Mouse (Mus musculus) midbrain, postnatal 0 days (tissue): ENCODE results near the gene Svs5. TPM values are rescaled to one million over a fixed set of nuclear protein-coding genes. Genes with fewer than 3 reads are reported as not detected.

Experiments used
- ATAC-seq: fragments of 200-750 bp; cut with Nextera tagmentation; 2 replicates; pipeline ENCODE4 v1.8.0; 2017; ENCODE audit warnings: moderate number of reproducible peaks, mild to moderate bottlenecking, moderate TSS enrichment, moderate library complexity; ENCODE audit not compliant: low FRiP score
- DNase-seq: peaks from one replicate; pipeline ENCODE4 v3.0.0-alpha.2; 2015; ENCODE audit warnings: low spot score
- H3K27ac ChIP-seq: fragments of 300-500 bp; sonication (generic); 2 replicates; pipeline ENCODE4 v1.5.1; 2014; ENCODE audit warnings: low read depth, mild to moderate bottlenecking, low read length, mixed read lengths
- H3K27me3 ChIP-seq: fragments of 300-500 bp; sonication (generic); 2 replicates; pipeline ENCODE4 v1.6.1; 2014; ENCODE audit warnings: low read length, control low read depth, mixed read lengths; ENCODE audit not compliant: insufficient read depth
- H3K36me3 ChIP-seq: fragments of 300-500 bp; sonication (generic); 2 replicates; pipeline ENCODE4 v1.6.1; 2014; ENCODE audit warnings: low read length, control low read depth, mixed read lengths; ENCODE audit not compliant: insufficient read depth
- H3K4me1 ChIP-seq: fragments of 300-500 bp; sonication (generic); 2 replicates; pipeline ENCODE4 v1.6.1; 2014; ENCODE audit warnings: mild to moderate bottlenecking, control low read depth, antibody characterized with exemption, low read length, mixed read lengths; ENCODE audit not compliant: insufficient read depth
- H3K4me2 ChIP-seq: fragments of 300-500 bp; sonication (generic); 2 replicates; pipeline ENCODE4 v1.6.1; 2014; ENCODE audit warnings: low read depth, mild to moderate bottlenecking, low read length, mixed read lengths; ENCODE audit not compliant: poor library complexity, severe bottlenecking
- H3K4me3 ChIP-seq: fragments of 300-500 bp; sonication (generic); 2 replicates; pipeline ENCODE4 v1.5.1; 2014; ENCODE audit warnings: low read depth, mild to moderate bottlenecking, low read length, moderate library complexity
- H3K9ac ChIP-seq: fragments of 300-500 bp; sonication (generic); replicated peaks from 2 replicates; pipeline ENCODE4 v1.6.1; 2014; ENCODE audit warnings: mild to moderate bottlenecking, low read length, moderate library complexity, mixed read lengths; ENCODE audit not compliant: poor library complexity, severe bottlenecking
- H3K9me3 ChIP-seq: fragments of 300-500 bp; sonication (generic); 2 replicates; pipeline ENCODE4 v1.6.1; 2016; ENCODE audit warnings: low read length, control low read depth
- CTCF ChIP-seq: IDR thresholded peaks from 2 replicates; pipeline ENCODE4 v1.5.1; 2016; ENCODE audit warnings: antibody characterized with exemption, mild to moderate bottlenecking
- WGBS: fragments of 180-500 bp; shearing (Covaris S2); extraction: QIAGEN DNeasy Blood & Tissue Kit; methylation state at CpG from one replicate; pipeline ENCODE4 v1.1.7; 2014; 5-methylcytosine and 5-hydroxymethylcytosine counted together
- polyA plus RNA-seq: library from polyadenylated mRNA; unstranded; fragments of >200 nt; fragmentation: Nextera tagmentation; extraction: Ambion mirVana; gene quantifications from 2 replicates; pipeline ENCODE4 v1.2.1, GENCODE M21; 2015
- total RNA-seq: library from RNA; depleted of rRNA; stranded (reverse); fragments of >200 nt; gene quantifications from 2 replicates; pipeline ENCODE4 v1.2.3, GENCODE M21; 2014

Svs5 gene
- total and polyA plus RNA-seq, 2 experiments from 2014 or later = not detected

GRCm38 (mm10) chr2:164359031-164359430 is 26.5 kb downstream of the Svs5 start:
- TF ChIP-seq CTCF = no peak
- Histone ChIP-seq H3K4me2 (no peak overlapping the region), H3K27ac (no peak overlapping the region), H3K27me3 (no peaks in the 10 kb centered on the region), H3K9me3 (no peaks in the 10 kb centered on the region), H3K4me1 (no peaks in the 10 kb centered on the region), H3K4me3 (no peak overlapping the region), H3K36me3 (no peaks in the 10 kb centered on the region), H3K9ac (no peak overlapping the region)
- DNase-seq (no peak), ATAC-seq (no peak)
- 87% methylated on average over 5 of the region's 5 CpGs for WGBS

GRCm38 (mm10) chr2:164359668-164360067 is 27.1 kb downstream of the Svs5 start:
- TF ChIP-seq CTCF = no peak
- Histone ChIP-seq H3K4me1 (no peaks in the 10 kb centered on the region), H3K9ac (no peak overlapping the region), H3K9me3 (no peaks in the 10 kb centered on the region), H3K27me3 (no peaks in the 10 kb centered on the region), H3K4me3 (no peak overlapping the region), H3K36me3 (no peaks in the 10 kb centered on the region), H3K4me2 (no peak overlapping the region), H3K27ac (no peak overlapping the region)
- WGBS = 76% methylated on average over 5 of the region's 5 CpGs
- ATAC-seq (no peak), DNase-seq (no peak)

- Histone ChIP-seq H3K4me2 (no peak overlapping the region), H3K27me3 (no peaks in the 10 kb centered on the region), H3K4me1 (no peaks in the 10 kb centered on the region), H3K9ac (no peak overlapping the region), H3K4me3 (no peak overlapping the region), H3K36me3 (no peaks in the 10 kb centered on the region), H3K27ac (no peak overlapping the region), H3K9me3 (no peaks in the 10 kb centered on the region)
- WGBS = 35% methylated on average over 13 of the region's 13 CpGs
- no peak for ATAC-seq
- DNase-seq = no peak
- no peak for TF ChIP-seq CTCF
Observed at GRCm38 (mm10) chr2:164360974-164361657, 28.6 kb downstream of the Svs5 start.

GRCm38 (mm10) chr2:164366947-164367346 is 34.4 kb downstream of the Svs5 start:
- DNase-seq = no peak
- ATAC-seq = no peak
- H3K36me3 ChIP-seq = no peaks in the 10 kb centered on the region
- H3K9me3 ChIP-seq = no peaks in the 10 kb centered on the region
- no peak for TF ChIP-seq CTCF
- H3K9ac ChIP-seq = no peak overlapping the region
- no peak overlapping the region for H3K4me3 ChIP-seq
- H3K4me2 ChIP-seq = no peak overlapping the region
- no peak overlapping the region for H3K27ac ChIP-seq
- 67% methylated on average over 3 of the region's 3 CpGs for WGBS
- no peaks in the 10 kb centered on the region for H3K4me1 ChIP-seq
- H3K27me3 ChIP-seq = no peaks in the 10 kb centered on the region

- no peak overlapping the region for H3K27ac ChIP-seq
- H3K4me1 ChIP-seq = no peaks in the 10 kb centered on the region
- no peak for ATAC-seq
- no peaks in the 10 kb centered on the region for H3K27me3 ChIP-seq
- H3K36me3 ChIP-seq = no peaks in the 10 kb centered on the region
- DNase-seq = no peak
- H3K9ac ChIP-seq = no peak overlapping the region
- H3K4me3 ChIP-seq = no peak overlapping the region
- TF ChIP-seq CTCF = no peak
- 75% methylated on average over 6 of the region's 6 CpGs for WGBS
- no peak overlapping the region for H3K4me2 ChIP-seq
- no peaks in the 10 kb centered on the region for H3K9me3 ChIP-seq
Observed at GRCm38 (mm10) chr2:164368620-164369105, 36.1 kb downstream of the Svs5 start.

- Histone ChIP-seq H3K27ac (no peak overlapping the region), H3K9me3 (no peaks in the 10 kb centered on the region), H3K4me1 (no peaks in the 10 kb centered on the region), H3K4me3 (no peak overlapping the region), H3K36me3 (no peaks in the 10 kb centered on the region), H3K9ac (no peak overlapping the region), H3K4me2 (no peak overlapping the region), H3K27me3 (no peaks in the 10 kb centered on the region)
- no peak for TF ChIP-seq CTCF
- 88% methylated on average over 3 of the region's 3 CpGs for WGBS
- DNase-seq (no peak), ATAC-seq (no peak)
Observed at GRCm38 (mm10) chr2:164371371-164371770, 38.8 kb downstream of the Svs5 start.
